Mouse (Mus musculus): Measurements from ENCODE around the gene Olfr201. TPM values are rescaled to one million over a fixed set of nuclear protein-coding genes. Genes with fewer than 3 reads are reported as not detected.

The Olfr201 gene
- polyA plus RNA-seq, 1 experiment from 2014 or later = not detected

Other genes with a start within 250 kb of the Olfr201 start
- not detected in 2 replicates for gene Olfr186, start 242.3 kb downstream of the Olfr201 start, polyA plus RNA-seq (2016; fragmentation: Nextera tagmentation; extraction: Ambion mirVana)
- gene Olfr187, start 232.9 kb downstream of the Olfr201 start, polyA plus RNA-seq (2016; fragmentation: Nextera tagmentation; extraction: Ambion mirVana) = not detected in 2 replicates
- gene Olfr190, start 194.6 kb downstream of the Olfr201 start, polyA plus RNA-seq (2016; fragmentation: Nextera tagmentation; extraction: Ambion mirVana) = not detected in 2 replicates
- not detected in 2 replicates for gene Olfr191, start 182.8 kb downstream of the Olfr201 start, polyA plus RNA-seq (2016; fragmentation: Nextera tagmentation; extraction: Ambion mirVana)
- not detected in 2 replicates for gene Olfr193, start 160.8 kb downstream of the Olfr201 start, polyA plus RNA-seq (2016; fragmentation: Nextera tagmentation; extraction: Ambion mirVana)
- not detected in 2 replicates for gene Olfr194, start 151.6 kb downstream of the Olfr201 start, polyA plus RNA-seq (2016; fragmentation: Nextera tagmentation; extraction: Ambion mirVana)
- not detected in 2 replicates for gene Olfr195, start 125.6 kb downstream of the Olfr201 start, polyA plus RNA-seq (2016; fragmentation: Nextera tagmentation; extraction: Ambion mirVana)
- gene Olfr196, start 102.2 kb downstream of the Olfr201 start, polyA plus RNA-seq (2016; fragmentation: Nextera tagmentation; extraction: Ambion mirVana) = not detected in 2 replicates
- not detected in 2 replicates for gene Olfr198, start 69.1 kb downstream of the Olfr201 start, polyA plus RNA-seq (2016; fragmentation: Nextera tagmentation; extraction: Ambion mirVana)
- not detected in 2 replicates for gene Olfr199, start 52.9 kb downstream of the Olfr201 start, polyA plus RNA-seq (2016; fragmentation: Nextera tagmentation; extraction: Ambion mirVana)
- not detected in 2 replicates for gene Olfr202, start 14.2 kb upstream of the Olfr201 start, polyA plus RNA-seq (2016; fragmentation: Nextera tagmentation; extraction: Ambion mirVana)
- gene Olfr203, start 26.2 kb upstream of the Olfr201 start, polyA plus RNA-seq (2016; fragmentation: Nextera tagmentation; extraction: Ambion mirVana) = not detected in 2 replicates
- gene Olfr204, start 45.6 kb upstream of the Olfr201 start, polyA plus RNA-seq (2016; fragmentation: Nextera tagmentation; extraction: Ambion mirVana) = not detected in 2 replicates
- gene Olfr205, start 58.5 kb upstream of the Olfr201 start, polyA plus RNA-seq (2016; fragmentation: Nextera tagmentation; extraction: Ambion mirVana) = not detected in 2 replicates
- gene Olfr206, start 76.6 kb upstream of the Olfr201 start, polyA plus RNA-seq (2016; fragmentation: Nextera tagmentation; extraction: Ambion mirVana) = not detected in 2 replicates
- gene Olfr209, start 91.4 kb upstream of the Olfr201 start, polyA plus RNA-seq (2016; fragmentation: Nextera tagmentation; extraction: Ambion mirVana) = not detected in 2 replicates
- 0.05 and 0.06 TPM in 2 replicates for gene Gabrr3, start 134.7 kb upstream of the Olfr201 start, polyA plus RNA-seq (2016; fragmentation: Nextera tagmentation; extraction: Ambion mirVana)
- 37.1 and 41.4 TPM in 2 replicates for gene Riox2, start 199.1 kb upstream of the Olfr201 start, polyA plus RNA-seq (2016; fragmentation: Nextera tagmentation; extraction: Ambion mirVana)